Mouse (Mus musculus) liver, embryonic 14.5 days (tissue): ENCODE data around the gene Chd9.

ENCODE experiments used
- CTCF ChIP-seq: IDR thresholded peaks from 2 replicates; pipeline ENCODE4 v1.5.1; 2016; ENCODE audit warnings: antibody characterized with exemption, low read depth, control low read depth
- EP300 ChIP-seq: IDR thresholded peaks from 2 replicates; pipeline ENCODE4 v1.6.1; 2016; ENCODE audit warnings: antibody characterized with exemption, low read depth

- TF ChIP-seq EP300: no peak
- no peak for TF ChIP-seq CTCF
Observed at GRCm38 (mm10) chr8:90934786-90935185, 106.6 kb downstream of the Chd9 start.
